In genomic region chr1:11996297-11996878, GRCm38 (mm10) we compare ENCODE assay signal across 20 mouse cellular contexts.
A peak's percentile ranks its signal among the peaks of the same experiment; 100 is the strongest.
DNase-seq lines count a peak whose midpoint lies in the region; ATAC-seq and TF ChIP-seq lines count a peak whose summit lies in the region.
"Had no signal": no experiment of that assay in that cellular context is flagged by ENCODE, and none has a peak within 500 bp of the region (broad histone marks: within the 10 kb centered on the region; RNA-seq: fewer than 3 reads in every experiment).

No protein-coding gene starts in this region.

- DNase-seq in kidney, adult 9 months = no peak
- no peak for DNase-seq in neural tube, embryonic 10.5 days (ENCODE audit: extremely low spot score, low spot score)
- peak; percentile 71 for DNase-seq in limb, embryonic 14.5 days (ENCODE audit: low spot score)
- no peak for DNase-seq in lung, adult 2 months
- no peak for DNase-seq in thymus, postnatal 25 days
- DNase-seq: adrenal gland, adult 2 months; adrenal gland, postnatal 25 days; cerebellum, adult 18-20 months; cerebellum, adult 9-11 months; cerebellum, postnatal 36 days; gastrocnemius, postnatal 36 days; heart, adult 11 months; heart, postnatal 36 days had no signal

- TF ChIP-seq POLR2A in limb, embryonic 14.5 days (IDR thresholded peaks at IDR 0.05; ENCODE audit: borderline replicate concordance, extremely low read depth, insufficient read depth, insufficient read length) = no peak
- no peak for TF ChIP-seq POLR2A in lung, adult 2 months (IDR thresholded peaks at IDR 0.05; ENCODE audit: borderline replicate concordance, extremely low read depth, low read depth, low read length)

- ATAC-seq in kidney, embryonic 16.5 days (ENCODE audit: low FRiP score, low TSS enrichment) = peak; percentile 39; the same call in 1 of the 2 replicates
- ATAC-seq in neural tube, embryonic 15.5 days (ENCODE audit: low FRiP score) = peak; percentile 53; the same call in 1 of the 2 replicates
- peak; percentile 84 for ATAC-seq in limb, embryonic 14.5 days (ENCODE audit: low FRiP score, low read depth)
- ATAC-seq: forebrain, embryonic 16.5 days; hindbrain, embryonic 16.5 days had no signal

- no peaks in the 10 kb centered on the region for H3K9me3 ChIP-seq in kidney, embryonic 16.5 days (ENCODE audit: low read length)
- H3K9me3 ChIP-seq in neural tube, embryonic 15.5 days (replicated peaks) = no peaks in the 10 kb centered on the region
- H3K9me3 ChIP-seq in limb, embryonic 14.5 days (ENCODE audit: control insufficient read depth, low read length) = no peaks in the 10 kb centered on the region
- H3K9me3 ChIP-seq: embryonic facial prominence, embryonic 12.5 days; forebrain, embryonic 12.5 days; heart, embryonic 13.5 days had no signal

- no peak overlapping the region for H3K27ac ChIP-seq in kidney, embryonic 16.5 days (ENCODE audit: low read length)
- H3K27ac ChIP-seq in neural tube, embryonic 15.5 days (replicated peaks) = no peak overlapping the region
- 0 out of 2 replicates have a peak overlapping the region, but pooled peaks have one; percentile 8 for H3K27ac ChIP-seq in limb, embryonic 14.5 days (replicated peaks; ENCODE audit: low read depth, low read length)
- H3K27ac ChIP-seq: embryonic facial prominence, embryonic 12.5 days; forebrain, embryonic 12.5 days; heart, embryonic 13.5 days had no signal

- no peak overlapping the region for H3K9ac ChIP-seq in kidney, embryonic 16.5 days (replicated peaks; ENCODE audit: low read length)
- no peak overlapping the region for H3K9ac ChIP-seq in neural tube, embryonic 15.5 days (replicated peaks)
- H3K9ac ChIP-seq in limb, embryonic 14.5 days (ENCODE audit: low read depth, low read length, severe bottlenecking) = no peak overlapping the region
- H3K9ac ChIP-seq: embryonic facial prominence, embryonic 12.5 days; forebrain, embryonic 12.5 days; heart, embryonic 13.5 days had no signal

- TF ChIP-seq CTCF in lung, adult 2 months (IDR thresholded peaks at IDR 0.05; ENCODE audit: insufficient read depth, low read length) = no peak

- WGBS in kidney, embryonic 16.5 days = 32% methylated on average over 2 of the region's 2 CpGs
- WGBS in neural tube, embryonic 15.5 days = 20% methylated on average over 2 of the region's 2 CpGs
- WGBS in limb, embryonic 14.5 days = 24% methylated on average over 2 of the region's 2 CpGs
- WGBS in lung, adult 2 months = 69% methylated on average over 2 of the region's 2 CpGs

- H3K4me3 ChIP-seq in kidney, embryonic 16.5 days (ENCODE audit: low read length) = no peak overlapping the region
- H3K4me3 ChIP-seq in neural tube, embryonic 15.5 days (replicated peaks) = no peak overlapping the region
- H3K4me3 ChIP-seq in limb, embryonic 14.5 days (replicated peaks; ENCODE audit: low read length) = no peak overlapping the region
- H3K4me3 ChIP-seq in lung, adult 2 months (replicated peaks; ENCODE audit: extremely low read depth, low read depth, low read length) = no peak overlapping the region
- H3K4me3 ChIP-seq: embryonic facial prominence, embryonic 12.5 days; forebrain, embryonic 12.5 days; heart, embryonic 13.5 days had no signal

- H3K4me1 ChIP-seq in kidney, embryonic 16.5 days (ENCODE audit: insufficient read depth, low read length) = no peaks in the 10 kb centered on the region
- H3K4me1 ChIP-seq in neural tube, embryonic 15.5 days = no peaks in the 10 kb centered on the region
- peaks cover 7% of the 10 kb centered on the region; the same call in 1 of the 2 replicates for H3K4me1 ChIP-seq in limb, embryonic 14.5 days (ENCODE audit: control insufficient read depth, insufficient read depth, low read length)
- H3K4me1 ChIP-seq in lung, adult 2 months (ENCODE audit: control insufficient read depth, insufficient read depth, low read length) = no peaks in the 10 kb centered on the region

- no peaks in the 10 kb centered on the region for H3K27me3 ChIP-seq in kidney, embryonic 16.5 days (ENCODE audit: insufficient read depth, low read length)
- H3K27me3 ChIP-seq in neural tube, embryonic 15.5 days (replicated peaks) = no peaks in the 10 kb centered on the region
- no peaks in the 10 kb centered on the region for H3K27me3 ChIP-seq in limb, embryonic 14.5 days (ENCODE audit: control insufficient read depth, insufficient read depth, low read length)
- H3K27me3 ChIP-seq: embryonic facial prominence, embryonic 12.5 days; forebrain, embryonic 12.5 days; heart, embryonic 13.5 days had no signal

- H3K4me2 ChIP-seq in kidney, embryonic 16.5 days (replicated peaks; ENCODE audit: low read depth, low read length) = no peak overlapping the region
- H3K4me2 ChIP-seq in neural tube, embryonic 15.5 days = no peak overlapping the region
- H3K4me2 ChIP-seq in limb, embryonic 14.5 days (replicated peaks; ENCODE audit: low read depth, low read length, severe bottlenecking) = no peak overlapping the region
- H3K4me2 ChIP-seq: embryonic facial prominence, embryonic 12.5 days; forebrain, embryonic 12.5 days; heart, embryonic 13.5 days had no signal

- H3K36me3 ChIP-seq in kidney, embryonic 16.5 days (ENCODE audit: insufficient read depth, low read length) = no peaks in the 10 kb centered on the region
- H3K36me3 ChIP-seq in neural tube, embryonic 15.5 days = no peaks in the 10 kb centered on the region
- H3K36me3 ChIP-seq in limb, embryonic 14.5 days (ENCODE audit: control insufficient read depth, insufficient read depth, low read length) = no peaks in the 10 kb centered on the region
- H3K36me3 ChIP-seq: embryonic facial prominence, embryonic 12.5 days; forebrain, embryonic 12.5 days; heart, embryonic 13.5 days had no signal
